Mouse (Mus musculus): ENCODE data around the gene Gm42517.

GRCm38 (mm10) chr5:108368446-108368845 is 724 bp upstream of the Gm42517 start:
- no peak for TF ChIP-seq CTCF (IDR thresholded peaks at IDR 0.05; ENCODE audit: control insufficient read depth, insufficient read depth, insufficient replicate concordance, low read depth, low read length)
- no peak for TF ChIP-seq POLR2A (IDR thresholded peaks at IDR 0.05; ENCODE audit: control insufficient read depth, low read depth, low read length)

Measured in testis, adult 2 months (tissue).